Mouse (Mus musculus): ENCODE results near the gene Gabbr1. TPM values are rescaled to one million over a fixed set of nuclear protein-coding genes. Genes with fewer than 3 reads are reported as not detected.

Gene Gabbr1
- polyA plus RNA-seq, 1 experiment from 2014 or later: 21.3 TPM

DNA sequence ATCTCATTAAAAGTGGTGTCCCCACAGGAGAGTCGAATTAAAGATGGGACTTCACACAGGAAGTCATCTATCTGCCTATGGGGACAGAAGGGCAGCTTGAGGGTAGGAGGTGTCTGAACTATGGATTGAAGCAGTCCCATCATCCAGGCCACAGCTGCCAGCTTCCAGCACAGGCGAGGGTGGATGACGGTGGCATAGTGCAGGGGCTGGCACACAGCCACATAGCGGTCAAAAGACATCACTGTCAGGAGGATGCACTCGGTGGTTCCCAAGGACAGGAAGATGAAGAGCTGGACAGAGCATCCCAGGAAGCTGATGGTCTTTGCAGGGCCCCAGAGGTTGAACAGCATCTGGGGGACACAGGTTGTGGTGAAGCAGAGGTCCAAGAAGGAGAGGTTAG lies 47.5 kb downstream of the Gabbr1 start:
- H3K27ac ChIP-seq (ENCODE audit: low read depth, low read length): no peak overlapping the region
- WGBS: 86% methylated on average over 5 of the region's 5 CpGs

GRCm38 (mm10) chr17:37098178-37098577 lies 52.4 kb downstream of the Gabbr1 start, which contains the start of gene Olfr91:
TSS of gene Olfr91 (minus strand) at chr17:37098278.
- Histone ChIP-seq H3K4me2 (ENCODE audit: low read depth) (no peak within 1 kb of the TSS), H3K9me3 (ENCODE audit: control insufficient read depth, low read length) (no peaks in the 10 kb centered on the region), H3K4me3 (ENCODE audit: low read depth, low read length) (no peak within 1 kb of the TSS), H3K27me3 (ENCODE audit: control insufficient read depth, insufficient read depth, low read length) (no peaks in the 10 kb centered on the region), H3K36me3 (ENCODE audit: control insufficient read depth, insufficient read depth, low read length) (no peaks in the 10 kb centered on the region), H3K4me1 (ENCODE audit: control insufficient read depth, insufficient read depth, low read length) (no peaks in the 10 kb centered on the region), H3K27ac (ENCODE audit: low read depth, low read length) (no peak within 1 kb of the TSS), H3K9ac (ENCODE audit: low read length) (no peak within 1 kb of the TSS)
- no peak for DNase-seq (ENCODE audit: low spot score)
- ATAC-seq (ENCODE audit: insufficient read depth, low FRiP score, low TSS enrichment): no peak
- WGBS: 89% methylated on average over 1 of the region's 1 CpGs

More for the DNA sequence above, 47.5 kb downstream of the Gabbr1 start:
- no peaks in the 10 kb centered on the region for H3K9me3 ChIP-seq (ENCODE audit: control insufficient read depth, low read length)
- H3K4me1 ChIP-seq (ENCODE audit: control insufficient read depth, insufficient read depth, low read length): no peaks in the 10 kb centered on the region
- no peak for ATAC-seq (ENCODE audit: insufficient read depth, low FRiP score, low TSS enrichment)
- no peak for DNase-seq (ENCODE audit: low spot score)
- H3K9ac ChIP-seq (ENCODE audit: low read length): no peak overlapping the region
- H3K27me3 ChIP-seq (ENCODE audit: control insufficient read depth, insufficient read depth, low read length): no peaks in the 10 kb centered on the region
- no peaks in the 10 kb centered on the region for H3K36me3 ChIP-seq (ENCODE audit: control insufficient read depth, insufficient read depth, low read length)
- H3K4me2 ChIP-seq (ENCODE audit: low read depth): no peak overlapping the region
- no peak overlapping the region for H3K4me3 ChIP-seq (ENCODE audit: low read depth, low read length)

DNA sequence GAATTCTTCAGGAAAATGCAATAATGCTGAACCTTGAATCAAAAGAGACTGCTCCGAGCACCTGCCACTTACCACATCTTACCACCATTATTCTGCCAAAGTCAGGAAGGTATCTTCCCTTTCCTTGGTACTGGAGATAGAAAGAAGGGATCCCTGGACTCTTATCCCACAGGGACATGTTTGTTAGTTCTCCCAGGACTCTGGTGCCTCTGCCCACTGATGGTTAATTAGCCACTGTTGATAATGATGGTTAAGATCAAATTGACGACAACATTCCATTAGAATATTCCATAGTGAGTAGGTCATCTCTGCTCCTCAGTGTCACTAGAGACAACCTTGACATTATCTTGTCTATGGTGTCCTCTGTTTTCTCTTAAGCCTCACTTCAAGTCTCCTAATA lies 74.2 kb downstream of the Gabbr1 start, which contains the start of gene Olfr92:
TSS of gene Olfr92 (minus strand) at position 101 of the 400 bp plus-strand sequence.
- Histone ChIP-seq H3K36me3 (ENCODE audit: control insufficient read depth, insufficient read depth, low read length) (no peaks in the 10 kb centered on the region), H3K27ac (ENCODE audit: low read depth, low read length) (no peak within 1 kb of the TSS), H3K9ac (ENCODE audit: low read length) (no peak within 1 kb of the TSS), H3K4me3 (ENCODE audit: low read depth, low read length) (no peak within 1 kb of the TSS), H3K27me3 (ENCODE audit: control insufficient read depth, insufficient read depth, low read length) (no peaks in the 10 kb centered on the region), H3K4me2 (ENCODE audit: low read depth) (no peak within 1 kb of the TSS), H3K9me3 (ENCODE audit: control insufficient read depth, low read length) (no peaks in the 10 kb centered on the region), H3K4me1 (ENCODE audit: control insufficient read depth, insufficient read depth, low read length) (no peaks in the 10 kb centered on the region)
- ATAC-seq (ENCODE audit: insufficient read depth, low FRiP score, low TSS enrichment) (no peak), DNase-seq (ENCODE audit: low spot score) (no peak)
- 89% methylated on average over 2 of the region's 2 CpGs for WGBS

Other genes starting within 250 kb of the Gabbr1 start
- gene H2-M10.6, start 233.8 kb upstream of the Gabbr1 start, polyA plus RNA-seq (2014; fragmentation: Nextera tagmentation; extraction: Ambion mirVana): not detected in 2 replicates
- gene Trim26, start 208.8 kb upstream of the Gabbr1 start, polyA plus RNA-seq (2014; fragmentation: Nextera tagmentation; extraction: Ambion mirVana): 33.7 and 37.5 TPM in 2 replicates
- gene Trim15, start 178.8 kb upstream of the Gabbr1 start, polyA plus RNA-seq (2014; fragmentation: Nextera tagmentation; extraction: Ambion mirVana): 0.42 and 0.66 TPM in 2 replicates
- 5.7 and 7.5 TPM in 2 replicates for gene Trim10, start 176.4 kb upstream of the Gabbr1 start, polyA plus RNA-seq (2014; fragmentation: Nextera tagmentation; extraction: Ambion mirVana)
- gene Trim40, start 155.8 kb upstream of the Gabbr1 start, polyA plus RNA-seq (2014; fragmentation: Nextera tagmentation; extraction: Ambion mirVana): not detected in 2 replicates
- not detected in 2 replicates for gene Trim31, start 147.8 kb upstream of the Gabbr1 start, polyA plus RNA-seq (2014; fragmentation: Nextera tagmentation; extraction: Ambion mirVana)
- 0.93 and 1.1 TPM in 2 replicates for gene Rnf39, start 103.0 kb upstream of the Gabbr1 start, polyA plus RNA-seq (2014; fragmentation: Nextera tagmentation; extraction: Ambion mirVana)
- gene Ppp1r11, start 94.2 kb upstream of the Gabbr1 start, polyA plus RNA-seq (2014; fragmentation: Nextera tagmentation; extraction: Ambion mirVana): 151 and 162 TPM in 2 replicates
- gene Znrd1, start 87.4 kb upstream of the Gabbr1 start, polyA plus RNA-seq (2014; fragmentation: Nextera tagmentation; extraction: Ambion mirVana): 84.7 and 90.2 TPM in 2 replicates
- 7.8 and 8.1 TPM in 2 replicates for gene Znrd1as, start 87.4 kb upstream of the Gabbr1 start, polyA plus RNA-seq (2014; fragmentation: Nextera tagmentation; extraction: Ambion mirVana)
- gene 2410137M14Rik, start 64.7 kb upstream of the Gabbr1 start, polyA plus RNA-seq (2014; fragmentation: Nextera tagmentation; extraction: Ambion mirVana): not detected in 2 replicates
- 0.59 and 1.1 TPM in 2 replicates for gene H2-M5, start 56.4 kb upstream of the Gabbr1 start, polyA plus RNA-seq (2014; fragmentation: Nextera tagmentation; extraction: Ambion mirVana)
- gene Zfp57, start 44.8 kb upstream of the Gabbr1 start, polyA plus RNA-seq (2014; fragmentation: Nextera tagmentation; extraction: Ambion mirVana): 128 and 135 TPM in 2 replicates
- gene Mog, start 22.6 kb upstream of the Gabbr1 start, polyA plus RNA-seq (2014; fragmentation: Nextera tagmentation; extraction: Ambion mirVana): 0.23 and 0.40 TPM in 2 replicates
- not detected in 2 replicates for gene Olfr90, start 42.5 kb downstream of the Gabbr1 start, polyA plus RNA-seq (2014; fragmentation: Nextera tagmentation; extraction: Ambion mirVana)
- gene Olfr91, start 52.3 kb downstream of the Gabbr1 start, polyA plus RNA-seq (2014; fragmentation: Nextera tagmentation; extraction: Ambion mirVana): not detected in 2 replicates
- gene Olfr92, start 74.1 kb downstream of the Gabbr1 start, polyA plus RNA-seq (2014; fragmentation: Nextera tagmentation; extraction: Ambion mirVana): not detected in 2 replicates
- not detected in 2 replicates for gene Olfr93, start 115.5 kb downstream of the Gabbr1 start, polyA plus RNA-seq (2014; fragmentation: Nextera tagmentation; extraction: Ambion mirVana)
- gene Ubd, start 147.9 kb downstream of the Gabbr1 start, polyA plus RNA-seq (2014; fragmentation: Nextera tagmentation; extraction: Ambion mirVana): not detected in 2 replicates
- gene Olfr94, start 155.0 kb downstream of the Gabbr1 start, polyA plus RNA-seq (2014; fragmentation: Nextera tagmentation; extraction: Ambion mirVana): not detected in 2 replicates
- gene Olfr95, start 167.2 kb downstream of the Gabbr1 start, polyA plus RNA-seq (2014; fragmentation: Nextera tagmentation; extraction: Ambion mirVana): not detected in 2 replicates
- gene Olfr96, start 174.2 kb downstream of the Gabbr1 start, polyA plus RNA-seq (2014; fragmentation: Nextera tagmentation; extraction: Ambion mirVana): not detected in 2 replicates
- not detected in 2 replicates for gene Olfr97, start 191.4 kb downstream of the Gabbr1 start, polyA plus RNA-seq (2014; fragmentation: Nextera tagmentation; extraction: Ambion mirVana)
- not detected in 2 replicates for gene Olfr98, start 217.8 kb downstream of the Gabbr1 start, polyA plus RNA-seq (2014; fragmentation: Nextera tagmentation; extraction: Ambion mirVana)
- gene H2-M3, start 224.3 kb downstream of the Gabbr1 start, polyA plus RNA-seq (2014; fragmentation: Nextera tagmentation; extraction: Ambion mirVana): 0.66 and 0.89 TPM in 2 replicates
- gene Olfr99, start 237.5 kb downstream of the Gabbr1 start, polyA plus RNA-seq (2014; fragmentation: Nextera tagmentation; extraction: Ambion mirVana): not detected in 2 replicates